Mouse (Mus musculus) cerebellum, postnatal 25 days (tissue): ENCODE data around the gene Tmem174.

ENCODE experiments used
- DNase-seq, 2 experiments: peaks; one replicate each; pipeline ENCODE4 v3.0.0; 2021; ENCODE audit warnings: mixed read lengths in 2 of 2

Tmem174 gene

DNA sequence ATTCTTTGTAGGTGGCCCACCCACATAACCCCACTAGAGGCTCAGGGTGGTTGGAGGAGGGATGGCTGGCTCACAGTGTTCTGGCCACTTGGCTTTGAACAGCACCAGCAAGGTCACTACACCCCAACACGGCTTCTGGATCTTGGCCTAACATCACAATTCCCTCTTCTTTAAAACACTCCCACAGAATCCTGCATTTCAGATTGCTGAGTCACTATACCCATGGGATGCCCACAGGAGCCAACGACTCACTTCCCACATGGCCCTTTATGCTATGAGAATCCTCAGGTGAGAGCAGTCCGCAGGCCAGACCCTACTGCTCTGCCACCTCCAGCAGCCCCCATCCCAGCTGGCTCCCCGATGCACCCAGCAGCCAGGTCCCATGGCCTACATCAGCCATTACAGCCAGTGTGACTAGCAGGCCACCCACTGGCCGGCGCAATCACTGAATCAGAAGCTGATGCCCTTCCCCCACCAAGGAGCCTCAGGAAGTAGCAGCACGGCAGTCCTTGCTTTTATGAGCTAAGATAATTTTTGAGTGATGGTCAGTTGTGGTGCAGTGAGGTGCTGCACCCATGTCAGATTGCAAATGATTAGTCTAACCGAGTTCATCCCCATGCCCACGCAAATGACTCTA lies 4.8 kb downstream of the Tmem174 start:
- no peak for DNase-seq

DNA sequence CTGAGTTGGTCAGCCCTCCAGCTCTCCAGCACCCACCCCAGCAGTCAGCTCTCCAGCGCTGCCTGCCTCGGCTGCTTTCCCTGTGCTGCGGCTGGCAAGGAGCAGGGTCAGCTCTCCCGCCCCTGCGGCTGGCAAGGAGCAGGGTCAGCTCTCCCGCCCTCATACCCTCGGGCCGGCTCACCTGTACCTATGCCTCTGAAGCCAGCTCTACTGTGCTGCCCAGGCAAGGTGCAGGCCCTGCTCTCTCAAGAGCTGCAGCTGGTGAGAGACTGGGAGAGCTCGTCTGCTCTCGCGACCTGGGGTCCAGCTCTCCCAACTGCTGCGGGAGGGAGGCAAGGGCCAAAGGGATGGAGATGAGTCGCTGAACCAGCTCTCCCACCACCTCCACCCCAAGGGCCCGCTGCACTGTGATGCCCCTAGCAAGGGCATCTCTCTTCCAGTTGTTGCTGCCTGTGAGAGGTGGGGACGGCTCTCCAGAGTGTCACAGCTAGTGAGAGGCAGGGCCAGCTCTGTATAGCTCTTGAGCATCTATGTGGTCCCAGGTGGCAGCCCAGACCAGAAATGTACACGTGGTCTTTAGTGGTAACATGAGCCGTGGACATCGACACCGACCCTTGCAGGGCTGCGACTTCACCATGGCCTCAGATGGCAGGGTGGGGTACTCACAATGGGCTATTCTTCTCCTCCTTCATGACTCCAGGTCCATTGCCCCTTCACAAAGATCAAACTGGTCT lies 5.9 kb downstream of the Tmem174 start:
- DNase-seq = no peak

DNA sequence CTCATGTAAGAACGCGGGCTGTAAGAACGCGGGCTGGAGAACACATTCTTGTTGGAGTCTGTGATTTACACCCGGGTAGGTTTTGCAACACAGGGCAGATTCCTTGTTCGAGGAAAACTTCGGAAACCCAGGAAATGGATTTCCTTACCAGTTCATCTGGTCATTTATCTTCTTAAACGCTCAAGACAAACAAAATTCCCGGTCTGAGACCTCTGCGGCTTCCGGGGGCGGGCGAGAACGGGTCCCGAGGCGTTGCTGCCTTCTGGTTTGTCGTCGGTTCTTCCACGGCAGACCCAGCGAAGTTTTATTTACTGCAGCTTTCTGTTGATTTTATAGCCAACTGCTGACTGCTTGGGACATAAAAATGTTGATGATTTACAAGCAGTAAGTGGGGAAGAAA lies 10.5 kb downstream of the Tmem174 start:
- DNase-seq = no peak

DNA sequence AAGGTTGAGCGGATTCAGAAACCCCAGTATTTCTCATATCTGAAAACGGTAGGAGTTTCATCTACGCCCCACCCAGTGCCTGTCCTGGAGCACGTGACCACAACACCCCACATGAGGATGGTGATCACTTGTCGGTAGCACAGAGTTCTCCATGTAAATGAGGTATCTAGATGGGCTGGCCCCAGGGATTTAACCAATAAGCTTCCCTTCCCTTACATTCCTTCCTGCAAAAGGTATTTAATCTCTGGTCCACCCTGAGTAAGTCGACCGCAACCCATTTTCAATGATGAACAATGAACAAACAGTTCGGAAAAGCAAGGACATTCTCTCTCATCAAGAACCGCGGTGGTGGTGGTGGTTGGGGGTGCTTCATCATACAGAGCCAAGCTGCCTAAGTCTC lies 12.7 kb downstream of the Tmem174 start:
- DNase-seq = no peak

DNA sequence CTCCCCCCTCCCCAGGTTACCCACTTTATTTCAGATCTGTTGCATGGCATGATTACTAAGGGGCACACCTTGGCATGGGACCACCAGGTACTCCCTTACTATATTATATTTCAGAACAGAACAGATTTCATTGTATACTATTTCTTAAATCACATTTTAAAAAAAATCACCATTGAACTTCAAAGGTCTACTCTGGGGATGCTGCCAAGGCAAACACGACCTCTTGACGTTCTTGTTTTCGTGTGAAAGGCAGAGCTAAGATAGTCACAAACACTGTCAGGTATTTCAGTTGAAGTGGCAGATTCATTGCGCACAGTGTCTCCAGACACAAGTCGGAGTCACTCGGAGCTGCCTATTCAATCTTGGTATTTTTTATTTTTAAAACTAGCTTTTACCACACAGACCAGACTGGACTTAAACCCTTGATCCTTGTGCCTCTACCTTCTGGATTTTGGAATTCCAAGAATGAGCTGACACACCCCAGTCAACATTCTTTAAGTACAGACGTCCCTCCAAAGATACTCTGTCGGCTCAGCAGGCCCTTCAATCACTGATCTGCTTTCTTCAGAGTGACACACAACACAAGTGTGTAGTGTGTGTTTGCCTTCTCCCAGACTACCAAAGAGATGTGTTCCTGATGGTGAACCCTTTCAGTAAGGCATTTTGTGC lies 14.2 kb downstream of the Tmem174 start:
- DNase-seq = no peak

DNA sequence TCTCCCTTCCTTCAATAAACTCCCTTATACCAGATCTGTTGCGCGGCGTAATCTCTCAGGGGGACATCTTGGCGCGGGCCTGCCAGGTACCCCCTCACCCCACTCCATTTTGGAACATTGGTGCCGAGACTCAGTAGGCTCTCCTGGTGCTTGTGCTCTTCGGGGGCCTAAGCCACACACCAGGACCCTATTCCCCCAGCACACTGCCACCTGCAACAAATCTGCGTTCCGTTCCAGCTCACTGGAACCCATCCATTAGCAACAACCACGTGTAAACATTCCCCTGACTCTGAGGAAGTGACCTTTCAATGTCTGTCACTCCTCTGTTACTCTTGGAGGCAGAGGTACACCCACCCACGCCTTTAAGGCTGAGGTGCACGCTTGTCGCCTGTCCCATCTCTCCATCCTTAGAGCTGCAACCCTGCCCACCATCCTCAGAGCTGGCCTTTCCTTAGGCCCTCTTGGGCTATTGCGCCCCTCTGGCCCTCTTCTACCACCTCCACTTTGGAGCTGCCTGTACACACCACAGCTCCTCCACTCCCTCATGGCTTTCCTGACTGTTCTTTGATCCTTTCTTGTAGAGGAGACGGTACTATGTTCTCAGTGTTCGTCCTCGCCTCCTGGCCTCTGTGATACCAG lies 19.7 kb downstream of the Tmem174 start:
- no peak for DNase-seq

DNA sequence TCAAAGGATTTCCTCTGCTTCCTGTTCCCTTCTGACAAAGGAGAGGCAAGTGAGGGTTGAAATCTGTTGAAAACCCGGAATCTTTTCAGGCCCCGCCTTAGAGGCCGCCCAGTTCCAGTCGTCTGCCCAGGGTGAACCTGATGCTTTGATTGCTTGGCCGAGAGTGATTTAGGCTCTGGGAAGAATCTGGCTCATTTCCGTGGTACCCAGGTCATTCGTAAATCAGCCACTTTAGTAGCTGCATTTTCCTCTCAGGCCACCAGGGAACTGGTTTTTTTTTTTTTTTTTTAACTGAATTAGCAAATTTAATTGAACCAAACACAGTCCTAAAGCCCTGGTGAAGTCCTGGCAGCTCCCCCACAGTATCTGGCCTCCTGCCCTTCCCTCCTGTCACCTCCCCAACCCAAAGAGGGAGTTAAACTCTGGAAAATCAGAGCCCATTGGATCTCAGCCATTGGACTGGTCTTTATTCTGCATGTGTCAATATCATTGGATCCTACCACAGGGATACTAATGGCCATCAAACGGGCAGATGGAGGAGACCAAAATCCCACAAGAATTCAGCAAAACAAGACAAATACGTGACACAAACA lies 29.2 kb downstream of the Tmem174 start:
- DNase-seq = no peak

DNA sequence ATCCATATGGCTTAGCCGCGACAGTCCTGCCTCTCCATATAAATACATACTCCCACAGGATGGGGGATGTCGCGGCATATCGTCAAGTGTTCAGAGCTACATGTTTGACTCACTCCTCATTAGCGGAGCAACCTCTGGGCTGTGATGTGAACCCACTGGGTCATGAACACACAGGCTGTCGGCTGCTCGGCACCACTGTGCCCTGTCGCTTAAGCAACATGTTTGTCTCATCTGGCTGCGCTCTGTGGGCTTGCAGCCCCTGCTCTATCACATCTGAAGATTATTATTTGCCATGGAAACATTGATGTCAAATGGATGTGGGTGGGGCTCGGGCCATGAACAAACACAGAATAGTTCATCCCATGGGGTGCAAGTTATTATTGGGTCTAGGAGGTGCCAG lies 33.4 kb downstream of the Tmem174 start:
- DNase-seq = no peak

DNA sequence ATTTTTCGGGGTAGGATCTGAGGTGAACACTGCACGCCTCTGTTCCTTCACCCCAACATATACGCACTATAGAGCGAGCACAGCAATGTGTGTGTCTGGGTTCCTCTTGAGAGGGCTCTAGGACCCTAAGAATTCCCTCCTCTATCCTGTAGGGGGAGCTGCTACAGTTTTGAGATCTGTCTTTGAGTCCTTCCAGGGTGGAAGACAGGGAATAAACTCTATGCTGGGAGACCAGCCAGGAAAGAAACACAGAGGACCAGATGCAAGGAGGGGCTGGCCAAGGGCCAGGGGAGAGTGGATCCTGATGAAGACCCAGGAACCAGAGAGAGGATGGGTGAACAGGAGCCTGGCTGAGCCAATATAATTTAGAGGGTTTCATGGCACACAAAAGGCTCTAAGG lies 40.5 kb downstream of the Tmem174 start:
- DNase-seq = no peak

DNA sequence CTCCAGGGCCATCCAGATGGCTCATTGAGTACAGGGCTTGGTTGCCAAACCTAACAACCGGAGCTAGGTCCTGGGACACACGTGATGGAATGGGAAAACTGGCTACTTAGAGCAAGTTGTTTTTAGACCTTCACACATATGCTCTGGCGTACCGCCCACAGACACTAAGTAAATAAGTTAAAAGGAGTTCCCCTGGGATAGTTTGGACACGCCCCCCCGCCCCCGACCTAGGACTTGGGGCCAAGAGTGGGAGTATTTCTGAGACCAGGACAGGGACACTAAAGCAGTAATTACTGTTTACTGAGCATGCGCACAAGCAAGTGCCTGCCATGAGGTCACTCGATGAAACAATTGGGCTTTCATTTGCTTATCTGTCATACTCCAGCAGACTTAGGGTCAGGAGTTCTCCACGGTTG lies 42.5 kb downstream of the Tmem174 start:
- DNase-seq = no peak

DNA sequence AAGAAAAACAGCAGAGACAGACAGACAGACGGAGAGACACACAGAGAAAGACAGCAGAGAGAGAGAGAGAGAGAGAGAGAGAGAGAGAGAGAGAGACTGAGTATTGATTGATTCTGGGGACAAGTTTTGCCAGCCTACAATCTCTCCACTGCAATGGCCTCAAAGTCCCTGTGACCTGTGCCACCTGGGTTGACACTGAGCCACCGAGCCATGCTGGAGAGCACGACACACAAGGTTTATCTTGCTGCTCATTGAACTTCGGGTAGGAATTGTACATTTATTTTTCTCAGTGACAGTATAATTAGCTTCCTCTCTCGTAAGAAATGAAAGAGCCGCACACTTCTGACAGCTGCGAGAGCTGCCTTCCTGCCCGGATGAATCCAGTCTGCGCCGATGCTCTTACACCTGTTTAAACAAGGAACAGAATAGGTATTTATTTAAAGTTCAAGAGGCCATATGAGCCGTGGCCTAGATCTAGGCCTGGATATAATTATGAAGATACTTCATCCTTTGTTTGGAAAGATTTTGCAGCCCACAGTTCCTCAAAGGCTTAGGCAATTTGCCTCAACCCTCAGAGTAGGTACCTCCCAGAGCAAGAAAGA lies 43.2 kb downstream of the Tmem174 start:
- DNase-seq = no peak

DNA sequence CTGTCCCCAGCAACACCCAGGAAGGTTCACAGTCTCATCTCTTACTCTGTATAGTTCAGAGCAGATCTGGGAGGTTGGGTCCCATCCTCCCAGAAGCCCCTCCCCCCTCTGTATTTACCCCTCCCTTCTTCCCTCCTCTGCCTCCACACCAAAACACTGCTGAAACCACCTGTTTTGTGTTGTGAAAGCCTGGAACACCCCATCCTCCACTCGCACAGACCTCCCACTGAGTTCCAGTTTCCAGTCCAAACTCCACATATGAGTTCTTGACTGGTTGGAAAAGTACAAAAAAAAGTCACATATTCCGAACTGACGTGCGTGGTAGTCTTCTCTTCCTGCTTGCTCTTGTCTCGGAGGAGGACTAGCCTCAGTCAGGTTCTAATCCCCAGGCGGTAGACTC lies 45.8 kb downstream of the Tmem174 start:
- DNase-seq = no peak

DNA sequence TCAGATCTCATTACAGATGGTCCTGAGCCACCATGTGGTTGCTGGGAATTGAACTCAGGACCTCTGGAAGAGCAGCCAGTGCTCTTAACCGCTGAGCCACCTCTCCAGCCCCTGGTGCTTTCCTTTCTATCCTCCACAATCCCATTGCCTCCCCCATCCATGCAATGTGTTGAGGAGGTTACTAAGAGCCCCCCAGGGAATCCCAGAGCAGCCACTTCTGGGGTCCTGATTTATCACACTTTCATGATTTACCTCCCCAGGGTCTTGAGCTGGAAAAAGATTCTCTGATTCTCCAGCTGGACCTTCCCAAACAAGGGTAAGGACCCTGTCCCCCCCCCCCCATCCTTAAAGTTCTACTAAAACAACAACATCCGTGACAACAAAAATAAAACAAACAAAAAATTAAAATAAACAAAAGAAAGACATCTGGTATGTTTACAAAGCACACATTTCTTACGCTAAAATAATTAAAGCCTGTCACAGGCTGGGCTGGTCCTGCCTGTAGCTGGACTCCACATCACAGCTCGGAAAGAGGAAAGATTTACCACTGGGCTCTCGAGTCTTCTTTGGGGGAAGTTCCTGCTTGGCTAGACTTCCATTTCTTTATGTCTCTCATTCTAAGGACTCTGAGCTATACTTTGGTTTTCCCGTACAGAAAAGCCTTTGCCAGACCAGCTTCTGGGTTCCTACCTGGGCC lies 46.4 kb downstream of the Tmem174 start:
- DNase-seq = no peak

DNA sequence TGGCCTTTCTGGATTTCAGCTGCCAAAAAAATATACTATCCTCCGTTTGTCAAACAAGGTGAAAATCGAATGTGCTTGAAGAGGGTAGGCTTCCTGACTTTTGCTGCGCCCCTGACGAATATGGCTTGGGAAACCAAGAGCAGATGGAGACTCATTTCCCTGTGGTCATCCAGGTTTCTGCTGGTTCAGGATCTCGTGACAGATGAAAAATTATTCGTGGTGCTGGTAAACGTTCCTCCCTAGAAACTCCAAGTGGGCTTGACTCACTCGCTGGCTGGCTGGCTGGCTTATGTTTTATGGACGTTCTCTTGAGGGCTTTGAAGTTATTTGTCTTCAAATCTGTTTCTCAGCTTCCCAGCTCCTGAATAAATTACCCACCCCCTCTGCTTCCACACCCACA lies 47.6 kb downstream of the Tmem174 start:
- no peak for DNase-seq

DNA sequence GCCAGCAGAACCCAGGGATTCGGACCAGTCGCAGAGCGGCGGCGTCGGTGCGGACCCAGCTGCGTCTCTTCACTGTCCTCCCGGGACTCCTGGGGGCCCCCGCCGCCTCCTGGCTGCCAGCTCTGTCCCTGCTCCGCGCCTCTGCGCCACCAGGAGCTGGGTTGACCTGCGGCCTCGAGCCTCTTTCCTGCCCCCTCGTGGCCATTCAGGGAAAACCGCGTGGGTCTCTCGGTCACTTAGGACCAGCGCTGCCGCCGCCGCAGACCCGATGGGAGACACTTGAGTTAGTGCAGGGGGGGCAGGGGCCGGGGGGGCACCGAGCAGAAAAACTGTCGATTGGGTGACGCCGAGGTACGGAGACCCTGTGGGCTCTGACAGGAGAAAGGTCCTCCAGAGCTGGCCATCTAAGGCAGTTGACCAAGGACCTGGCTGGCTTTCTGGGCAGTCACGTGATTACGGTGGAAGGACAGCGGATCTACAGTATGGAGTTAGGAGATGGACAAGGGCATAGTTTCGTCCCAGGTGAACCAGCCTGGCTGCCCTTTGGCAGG lies 48.2 kb downstream of the Tmem174 start:
- peak; percentile 85 to 90 for DNase-seq

DNA sequence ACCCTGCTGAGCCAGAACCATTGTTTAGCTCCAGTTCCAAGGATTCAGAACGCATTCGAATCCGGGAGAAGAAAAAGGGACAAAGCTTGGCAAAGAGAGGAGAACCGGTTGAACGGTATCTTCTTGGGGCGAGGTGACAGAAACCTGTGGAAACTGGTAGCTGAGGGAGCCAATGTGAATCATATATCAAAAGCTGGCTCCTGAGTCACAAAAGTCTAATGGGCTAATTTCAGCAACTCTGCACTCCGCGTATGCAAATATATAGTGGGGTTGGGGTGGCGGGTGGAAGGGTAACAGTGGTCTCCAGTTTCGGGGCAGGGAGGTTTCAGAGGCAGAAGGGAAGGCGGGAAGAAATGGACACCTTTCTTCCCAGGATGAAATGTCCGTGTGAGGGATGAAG lies 48.7 kb downstream of the Tmem174 start:
- DNase-seq = no peak

DNA sequence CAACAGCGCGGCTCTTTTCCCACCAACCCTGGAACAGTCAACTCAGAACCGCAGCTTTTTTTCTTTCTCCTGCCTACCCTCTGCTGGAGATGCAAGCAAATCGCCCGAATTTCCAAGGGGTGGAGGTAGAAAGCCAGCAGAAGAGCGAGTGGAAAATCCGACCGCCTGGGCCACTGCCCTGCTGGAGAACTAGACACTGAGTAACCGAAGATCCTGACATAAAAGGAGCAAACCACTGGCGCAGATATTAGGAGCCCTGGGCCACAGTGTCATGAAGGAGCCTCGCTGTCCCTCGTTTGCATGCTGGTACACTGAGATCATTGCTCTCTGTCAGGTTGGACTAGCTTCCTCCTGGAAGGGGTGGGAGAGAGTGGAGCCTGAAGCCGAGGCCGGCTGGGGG lies 49.6 kb downstream of the Tmem174 start:
- no peak for DNase-seq

DNA sequence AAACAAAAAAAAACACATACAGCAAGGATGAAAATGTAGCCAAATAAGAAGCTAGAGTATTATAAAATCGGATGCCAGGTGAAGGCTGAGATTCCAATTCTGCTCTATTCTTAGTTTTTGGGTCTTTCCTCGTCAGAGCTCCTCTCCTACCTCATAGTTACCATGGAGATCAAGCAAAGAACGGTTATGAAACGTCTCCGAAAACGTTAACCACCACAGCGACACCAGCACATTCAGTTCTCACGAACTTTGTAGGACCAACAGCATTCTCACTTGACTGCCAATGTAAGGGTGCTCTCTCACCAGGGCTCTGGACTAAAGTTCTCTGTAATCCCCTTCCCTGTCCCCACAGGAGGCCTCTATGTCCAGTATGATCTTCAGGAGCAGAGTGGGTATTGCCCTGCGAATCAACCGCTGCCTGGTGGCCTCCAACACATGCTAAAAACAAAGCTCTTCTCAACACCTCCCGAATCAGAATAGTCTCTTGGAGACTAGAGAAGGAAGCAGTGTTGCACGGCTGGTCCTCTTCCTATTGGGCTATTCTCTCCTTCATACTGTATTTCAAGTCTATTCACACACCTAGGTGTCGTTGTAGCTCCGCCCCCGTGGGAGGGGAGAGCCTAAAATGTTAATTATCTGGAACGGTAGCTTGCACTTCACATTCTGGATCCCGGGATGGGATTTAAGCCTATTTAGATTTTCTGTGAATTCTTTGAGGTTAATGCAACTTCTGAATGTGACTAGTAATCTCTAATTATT lies 50.2 kb downstream of the Tmem174 start:
- no peak for DNase-seq
